Mouse (Mus musculus) G1E (cell line): ENCODE results near the gene Xlr.
"Not testable (repeated sequence)": the region's sequence is repeated elsewhere in the genome, so short reads cannot be mapped to it uniquely, and the experiment has no call there.

Source experiments
- CTCF ChIP-seq: IDR thresholded peaks from 2 replicates; pipeline ENCODE4 v1.5.1; 2012; ENCODE audit warnings: low read depth, low read length, inconsistent platforms, mixed read lengths
- GATA2 ChIP-seq: IDR thresholded peaks from 2 replicates; pipeline ENCODE4 v1.6.1; 2012; ENCODE audit warnings: low read depth, low read length, inconsistent platforms, borderline replicate concordance

- not testable (repeated sequence) for TF ChIP-seq CTCF, GATA2
Observed at GRCm38 (mm10) chrX:53797519-53797918, at the start of gene Xlr.
